Mouse (Mus musculus) heart, postnatal 10 days (tissue): ENCODE data around the gene Prss46. TPM values are rescaled to one million over a fixed set of nuclear protein-coding genes. Genes with fewer than 3 reads are reported as not detected.
A peak's percentile ranks its signal among the peaks of the same experiment; 100 is the strongest.
"Not testable (repeated sequence)": the region's sequence is repeated elsewhere in the genome, so short reads cannot be mapped to it uniquely, and the experiment has no call there.

ENCODE experiments used
- DNase-seq, 2 experiments: peaks; one replicate each; pipeline ENCODE4 v3.0.0; 2021
- intact Hi-C: fragments of 180-260 bp; cut with DNase I; formaldehyde crosslinking; loops from one replicate; pipeline ENCODE4 v1.15.1; 2025
- total RNA-seq, 2 experiments: library from RNA; stranded (reverse); gene quantifications; 2 replicates each; pipeline ENCODE4 v1.2.3; 2021

The Prss46 gene
- total RNA-seq = not detected

GRCm38 (mm10) chr9:110844206-110844605 lies at the start of gene Prss46:
Gene Prss46 (plus strand): TSS chr9:110844506.
- no peak for DNase-seq
- intact Hi-C loops = no loop called here

- no peak for DNase-seq
- intact Hi-C loops = no loop called here
Measured at GRCm38 (mm10) chr9:110797013-110797412, 47.3 kb upstream of the Prss46 start.

GRCm38 (mm10) chr9:110797866-110798265 lies 46.4 kb upstream of the Prss46 start, which contains the start of gene Prss42:
Gene Prss42 (plus strand): TSS chr9:110798166.
- no peak for DNase-seq
- intact Hi-C loops = no loop called here

GRCm38 (mm10) chr9:110800834-110801479 lies 43.3 kb upstream of the Prss46 start:
- no peak for DNase-seq
- intact Hi-C loops = no loop called here

- intact Hi-C loops = no loop called here
Measured at GRCm38 (mm10) chr9:110803294-110803693, 41.0 kb upstream of the Prss46 start.

GRCm38 (mm10) chr9:110810051-110810450 lies 34.3 kb upstream of the Prss46 start:
- no peak for DNase-seq
- intact Hi-C loops = no loop called here

More at GRCm38 (mm10) chr9:110803294-110803693, 41.0 kb upstream of the Prss46 start:
- DNase-seq = no peak

- DNase-seq = no peak
- intact Hi-C loops = no loop called here
Measured at GRCm38 (mm10) chr9:110813789-110814188, 30.5 kb upstream of the Prss46 start, which contains the start of gene Prss44. Gene Prss44 (plus strand): TSS chr9:110813994.

GRCm38 (mm10) chr9:110820546-110820945 lies 23.8 kb upstream of the Prss46 start:
- intact Hi-C loops, DNase-seq: not testable (repeated sequence)

- intact Hi-C loops = no loop called here
- no peak for DNase-seq
Measured at GRCm38 (mm10) chr9:110821436-110821835, 22.9 kb upstream of the Prss46 start.

- intact Hi-C loops = no loop called here
Measured at GRCm38 (mm10) chr9:110825426-110825825, 18.9 kb upstream of the Prss46 start.

GRCm38 (mm10) chr9:110825832-110826231 lies 18.5 kb upstream of the Prss46 start:
- intact Hi-C loops = no loop called here
- peak in 1 of 2 experiments; percentile 24 for DNase-seq

More at GRCm38 (mm10) chr9:110825426-110825825, 18.9 kb upstream of the Prss46 start:
- DNase-seq = peak; percentile 29 to 32

- intact Hi-C loops = no loop called here
- DNase-seq = no peak
Measured at GRCm38 (mm10) chr9:110826390-110826789, 17.9 kb upstream of the Prss46 start, which contains the start of gene Prss43. Gene Prss43 (plus strand): TSS chr9:110826690.

GRCm38 (mm10) chr9:110833021-110833420 lies 11.3 kb upstream of the Prss46 start:
- DNase-seq = no peak
- intact Hi-C loops = no loop called here

GRCm38 (mm10) chr9:110834411-110834810 lies 9.9 kb upstream of the Prss46 start, which contains the start of gene Prss45:
Gene Prss45 (plus strand): TSS chr9:110834588.
- intact Hi-C loops = no loop called here

GRCm38 (mm10) chr9:110834961-110835360 lies 9.3 kb upstream of the Prss46 start:
- DNase-seq = no peak
- intact Hi-C loops = no loop called here

More at GRCm38 (mm10) chr9:110834411-110834810, 9.9 kb upstream of the Prss46 start, which contains the start of gene Prss45:
- DNase-seq = no peak

- peak in 1 of 2 experiments; percentile 14 for DNase-seq
Measured at GRCm38 (mm10) chr9:110836112-110836511, 8.2 kb upstream of the Prss46 start.

GRCm38 (mm10) chr9:110840905-110841304 lies 3.4 kb upstream of the Prss46 start:
- DNase-seq = no peak
- intact Hi-C loops = no loop called here

More at GRCm38 (mm10) chr9:110836112-110836511, 8.2 kb upstream of the Prss46 start:
- intact Hi-C loops = no loop called here

GRCm38 (mm10) chr9:110841438-110841837 lies 2.9 kb upstream of the Prss46 start:
- intact Hi-C loops = no loop called here
- DNase-seq = no peak

- intact Hi-C loops = no loop called here
Measured at GRCm38 (mm10) chr9:110849162-110849561, 4.9 kb downstream of the Prss46 start.

GRCm38 (mm10) chr9:110855903-110856302 lies 11.6 kb downstream of the Prss46 start:
- intact Hi-C loops = no loop called here

More at GRCm38 (mm10) chr9:110849162-110849561, 4.9 kb downstream of the Prss46 start:
- DNase-seq = no peak

GRCm38 (mm10) chr9:110856920-110857319 lies 12.6 kb downstream of the Prss46 start:
- intact Hi-C loops = no loop called here
- DNase-seq = peak; percentile 27 to 29

More at GRCm38 (mm10) chr9:110855903-110856302, 11.6 kb downstream of the Prss46 start:
- DNase-seq = no peak
